Mouse (Mus musculus) right cerebral cortex, postnatal 10 days (tissue): ENCODE data around the gene Pgk2.
"Not testable (repeated sequence)": the region's sequence is repeated elsewhere in the genome, so short reads cannot be mapped to it uniquely, and the experiment has no call there.

Experiments
- DNase-seq, 2 experiments: peaks; one replicate each; pipeline ENCODE4 v3.0.0; 2021; ENCODE audit warnings: low spot score in 2 of 2

Gene Pgk2

DNA sequence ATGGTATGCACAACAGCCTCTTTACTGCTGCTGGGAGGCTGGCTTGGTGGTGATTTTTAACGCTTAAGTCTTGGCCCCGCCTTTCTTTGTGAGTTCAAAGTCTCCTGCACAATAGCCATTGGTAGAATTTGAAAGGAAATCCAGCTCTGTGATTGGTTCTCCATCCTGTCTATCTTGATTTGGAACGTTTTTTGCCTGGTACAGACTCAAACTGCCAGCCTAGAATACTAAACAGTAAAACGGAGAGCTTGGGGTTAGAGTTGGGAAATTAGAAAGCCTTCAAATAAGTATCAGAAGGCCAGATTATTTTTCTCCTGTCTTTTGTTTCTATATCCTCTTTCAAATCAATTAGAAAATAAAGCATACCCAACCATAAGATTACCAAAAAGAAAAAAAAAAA, at the start of gene Pgk2:
Gene Pgk2, minus strand, starts transcription at position 101 of the 400 bp plus-strand sequence.
- no peak for DNase-seq

DNA sequence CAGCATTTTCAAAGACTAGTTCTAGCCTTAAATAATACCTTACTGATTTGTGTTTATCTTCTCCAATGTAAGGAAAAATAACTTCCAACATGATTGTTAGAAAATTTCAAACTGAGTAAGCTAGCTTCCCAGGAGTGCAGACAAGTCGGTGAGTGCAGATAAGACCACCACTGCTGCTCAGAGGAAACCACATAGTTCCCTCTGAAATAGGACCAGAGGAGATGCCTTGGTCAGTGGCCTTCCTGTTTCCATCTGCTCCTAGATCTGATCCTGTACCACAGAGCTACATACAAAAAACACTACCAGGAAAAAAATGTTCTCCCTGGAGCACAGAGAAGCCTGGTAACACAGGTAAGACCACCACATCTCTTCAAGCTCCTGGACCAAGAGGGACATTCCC, 44.0 kb upstream of the Pgk2 start:
- DNase-seq = no peak

DNA sequence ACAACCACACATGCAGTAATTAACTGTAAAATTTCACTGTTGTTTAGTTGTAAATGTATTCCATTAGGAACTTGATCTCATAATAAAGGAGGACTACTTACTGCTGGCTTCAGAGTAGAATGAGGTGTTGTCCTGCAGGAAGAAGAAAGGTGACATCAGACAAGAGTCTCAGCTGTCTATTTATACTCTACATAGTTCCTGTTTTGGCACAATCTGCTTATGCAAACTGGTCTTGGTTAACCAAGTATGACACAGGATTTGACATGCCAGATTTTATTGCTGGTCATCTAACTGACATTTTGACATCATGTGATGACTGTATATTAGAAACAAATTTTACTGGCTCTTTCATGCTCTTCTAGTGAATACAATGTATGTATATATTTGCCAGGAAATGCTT, 33.7 kb upstream of the Pgk2 start, which contains the start of gene Crisp3:
Gene Crisp3, minus strand, starts transcription at position 154 of the 400 bp plus-strand sequence.
- DNase-seq = no peak

DNA sequence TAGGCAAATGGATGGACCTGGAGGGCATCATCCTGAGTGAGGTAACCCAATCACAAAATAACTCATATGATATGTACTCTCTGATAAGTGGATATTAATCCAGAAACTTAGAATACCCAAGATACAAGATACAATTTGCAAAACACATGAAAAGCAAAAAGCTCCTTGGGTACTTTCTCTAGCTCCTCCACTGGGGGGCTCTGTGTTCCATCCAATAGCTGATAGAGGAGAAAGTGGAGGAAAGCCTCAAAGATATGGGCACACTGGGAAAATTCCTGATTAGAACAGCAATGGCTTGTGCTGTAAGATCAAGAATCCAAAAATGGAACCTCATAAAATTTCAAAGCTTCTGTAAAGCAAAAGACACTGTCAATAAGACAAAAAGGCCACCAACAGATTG, 6.6 kb downstream of the Pgk2 start:
- not testable (repeated sequence) for DNase-seq

DNA sequence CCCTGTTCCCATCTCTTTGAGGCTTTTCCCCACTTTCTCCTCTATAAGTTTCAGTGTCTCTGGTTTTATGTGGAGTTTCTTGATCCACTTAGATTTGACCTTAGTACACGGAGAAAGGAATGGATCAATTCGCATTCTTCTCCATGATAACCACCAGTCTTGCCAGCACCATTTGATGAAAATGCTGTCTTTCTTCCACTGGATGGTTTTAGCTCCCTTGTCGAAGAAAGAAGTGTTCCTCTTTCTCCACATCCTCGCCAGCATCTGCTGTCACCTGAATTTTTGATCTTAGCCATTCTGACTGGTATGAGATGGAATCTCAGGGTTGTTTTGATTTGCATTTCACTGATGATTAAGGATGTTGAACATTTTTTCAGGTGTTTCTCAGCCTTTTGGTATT, 18.2 kb downstream of the Pgk2 start:
- DNase-seq = not testable (repeated sequence)

GRCm38 (mm10) chr17:40157729-40158359, 50.6 kb downstream of the Pgk2 start:
- not testable (repeated sequence) for DNase-seq
